Mouse (Mus musculus): Measurements from ENCODE around the gene Sik1. TPM values are rescaled to one million over a fixed set of nuclear protein-coding genes. Genes with fewer than 3 reads are reported as not detected.

Sik1 gene
- polyA plus RNA-seq, 1 experiment: 25.7 TPM

GRCm38 (mm10) chr17:31868076-31868475 is 12.5 kb upstream of the Sik1 start:
- no peak for TF ChIP-seq CTCF (IDR thresholded peaks at IDR 0.05; ENCODE audit: low read depth, low read length)
- no peak for TF ChIP-seq POLR2A (IDR thresholded peaks at IDR 0.05; ENCODE audit: borderline replicate concordance, low read depth, low read length)
- no peak overlapping the region for H3K4me3 ChIP-seq (ENCODE audit: insufficient read depth, low read length)
- H3K4me1 ChIP-seq (ENCODE audit: control insufficient read depth, insufficient read depth, low read length): peaks cover 3% of the 10 kb centered on the region; the same call in 1 of the 2 replicates
- H3K27ac ChIP-seq (ENCODE audit: insufficient read depth, low read depth, low read length): no peak overlapping the region

- Histone ChIP-seq H3K27ac (ENCODE audit: insufficient read depth, low read depth, low read length) (no peak overlapping the region), H3K4me1 (ENCODE audit: control insufficient read depth, insufficient read depth, low read length) (peaks cover 3% of the 10 kb centered on the region; the same call in 1 of the 2 replicates), H3K4me3 (ENCODE audit: insufficient read depth, low read length) (no peak overlapping the region)
- TF ChIP-seq CTCF (IDR thresholded peaks at IDR 0.05; ENCODE audit: low read depth, low read length) (no peak), POLR2A (IDR thresholded peaks at IDR 0.05; ENCODE audit: borderline replicate concordance, low read depth, low read length) (no peak)
Measured at GRCm38 (mm10) chr17:31867061-31867460, 11.5 kb upstream of the Sik1 start.

GRCm38 (mm10) chr17:31865636-31866035 is 10.0 kb upstream of the Sik1 start:
- H3K4me3 ChIP-seq (ENCODE audit: insufficient read depth, low read length): no peak overlapping the region
- no peak for TF ChIP-seq POLR2A (IDR thresholded peaks at IDR 0.05; ENCODE audit: borderline replicate concordance, low read depth, low read length)
- TF ChIP-seq CTCF (IDR thresholded peaks at IDR 0.05; ENCODE audit: low read depth, low read length): no peak
- peaks cover 3% of the 10 kb centered on the region; the same call in 1 of the 2 replicates for H3K4me1 ChIP-seq (ENCODE audit: control insufficient read depth, insufficient read depth, low read length)
- H3K27ac ChIP-seq (ENCODE audit: insufficient read depth, low read depth, low read length): no peak overlapping the region

- TF ChIP-seq CTCF (IDR thresholded peaks at IDR 0.05; ENCODE audit: low read depth, low read length) (no peak), POLR2A (IDR thresholded peaks at IDR 0.05; ENCODE audit: borderline replicate concordance, low read depth, low read length) (no peak)
- Histone ChIP-seq H3K27ac (ENCODE audit: insufficient read depth, low read depth, low read length) (no peak overlapping the region), H3K4me1 (ENCODE audit: control insufficient read depth, insufficient read depth, low read length) (no peaks in the 10 kb centered on the region), H3K4me3 (ENCODE audit: insufficient read depth, low read length) (no peak overlapping the region)
Measured at GRCm38 (mm10) chr17:31864666-31865450, 9.3 kb upstream of the Sik1 start.

- H3K4me1 ChIP-seq (ENCODE audit: control insufficient read depth, insufficient read depth, low read length): no peaks in the 10 kb centered on the region
- TF ChIP-seq POLR2A (IDR thresholded peaks at IDR 0.05; ENCODE audit: borderline replicate concordance, low read depth, low read length) (no peak), CTCF (IDR thresholded peaks at IDR 0.05; ENCODE audit: low read depth, low read length) (no peak)
- H3K4me3 ChIP-seq (ENCODE audit: insufficient read depth, low read length): no peak overlapping the region
- H3K27ac ChIP-seq (ENCODE audit: insufficient read depth, low read depth, low read length): no peak overlapping the region
Measured at GRCm38 (mm10) chr17:31863151-31863815, 7.7 kb upstream of the Sik1 start.

GRCm38 (mm10) chr17:31862136-31862535 is 6.5 kb upstream of the Sik1 start:
- TF ChIP-seq POLR2A (IDR thresholded peaks at IDR 0.05; ENCODE audit: borderline replicate concordance, low read depth, low read length) (no peak), CTCF (IDR thresholded peaks at IDR 0.05; ENCODE audit: low read depth, low read length) (no peak)
- Histone ChIP-seq H3K27ac (ENCODE audit: insufficient read depth, low read depth, low read length) (no peak overlapping the region), H3K4me1 (ENCODE audit: control insufficient read depth, insufficient read depth, low read length) (no peaks in the 10 kb centered on the region), H3K4me3 (ENCODE audit: insufficient read depth, low read length) (no peak overlapping the region)

- TF ChIP-seq POLR2A (IDR thresholded peaks at IDR 0.05; ENCODE audit: borderline replicate concordance, low read depth, low read length): no peak
Measured at GRCm38 (mm10) chr17:31861661-31862060, 6.1 kb upstream of the Sik1 start.

GRCm38 (mm10) chr17:31860856-31861255 is 5.3 kb upstream of the Sik1 start:
- TF ChIP-seq POLR2A (IDR thresholded peaks at IDR 0.05; ENCODE audit: borderline replicate concordance, low read depth, low read length) (no peak), CTCF (IDR thresholded peaks at IDR 0.05; ENCODE audit: low read depth, low read length) (no peak)
- no peak overlapping the region for H3K27ac ChIP-seq (ENCODE audit: insufficient read depth, low read depth, low read length)
- H3K4me3 ChIP-seq (ENCODE audit: insufficient read depth, low read length): no peak overlapping the region
- peaks cover 3% of the 10 kb centered on the region; the same call in 1 of the 2 replicates for H3K4me1 ChIP-seq (ENCODE audit: control insufficient read depth, insufficient read depth, low read length)

More at GRCm38 (mm10) chr17:31861661-31862060, 6.1 kb upstream of the Sik1 start:
- Histone ChIP-seq H3K27ac (ENCODE audit: insufficient read depth, low read depth, low read length) (no peak overlapping the region), H3K4me1 (ENCODE audit: control insufficient read depth, insufficient read depth, low read length) (no peaks in the 10 kb centered on the region), H3K4me3 (ENCODE audit: insufficient read depth, low read length) (no peak overlapping the region)

- H3K4me3 ChIP-seq (ENCODE audit: insufficient read depth, low read length): no peak overlapping the region
- TF ChIP-seq CTCF (IDR thresholded peaks at IDR 0.05; ENCODE audit: low read depth, low read length): no peak
- no peak for TF ChIP-seq POLR2A (IDR thresholded peaks at IDR 0.05; ENCODE audit: borderline replicate concordance, low read depth, low read length)
- peaks cover 3% of the 10 kb centered on the region; the same call in 1 of the 2 replicates for H3K4me1 ChIP-seq (ENCODE audit: control insufficient read depth, insufficient read depth, low read length)
Measured at GRCm38 (mm10) chr17:31859367-31859766, 3.8 kb upstream of the Sik1 start.

GRCm38 (mm10) chr17:31858786-31859185 is 3.2 kb upstream of the Sik1 start:
- no peak overlapping the region for H3K4me3 ChIP-seq (ENCODE audit: insufficient read depth, low read length)
- H3K27ac ChIP-seq (ENCODE audit: insufficient read depth, low read depth, low read length): no peak overlapping the region
- peaks cover 6% of the 10 kb centered on the region for H3K4me1 ChIP-seq (ENCODE audit: control insufficient read depth, insufficient read depth, low read length)
- TF ChIP-seq CTCF (IDR thresholded peaks at IDR 0.05; ENCODE audit: low read depth, low read length) (no peak), POLR2A (IDR thresholded peaks at IDR 0.05; ENCODE audit: borderline replicate concordance, low read depth, low read length) (no peak)

More at GRCm38 (mm10) chr17:31859367-31859766, 3.8 kb upstream of the Sik1 start:
- no peak overlapping the region for H3K27ac ChIP-seq (ENCODE audit: insufficient read depth, low read depth, low read length)
